Mouse (Mus musculus) liver, embryonic 14.5 days (tissue): Measurements from ENCODE around the gene Fras1.

Source experiments
- CTCF ChIP-seq: IDR thresholded peaks from 2 replicates; pipeline ENCODE4 v1.5.1; 2016; ENCODE audit warnings: antibody characterized with exemption, low read depth, control low read depth
- EP300 ChIP-seq: IDR thresholded peaks from 2 replicates; pipeline ENCODE4 v1.6.1; 2016; ENCODE audit warnings: antibody characterized with exemption, low read depth

DNA sequence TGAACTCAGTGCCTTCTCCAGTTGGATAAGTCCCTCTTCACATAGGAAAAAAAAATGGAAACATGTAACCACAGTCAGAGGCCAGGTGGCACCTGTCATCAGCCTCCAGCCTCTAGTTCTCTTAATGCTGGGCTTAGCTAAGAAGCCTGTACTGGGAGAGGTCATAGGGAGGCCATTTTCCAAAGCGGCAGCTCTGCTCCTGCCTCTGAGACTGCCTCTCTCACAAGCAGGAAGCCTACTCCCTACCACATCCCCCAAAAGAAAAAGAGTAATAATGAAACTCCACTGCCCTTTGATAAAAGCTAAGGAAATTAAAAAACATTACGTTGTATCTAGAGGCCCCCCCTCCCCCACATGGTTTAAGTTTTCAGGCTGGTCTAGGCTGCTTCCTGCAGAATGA is 309.0 kb downstream of the Fras1 start:
- no peak for TF ChIP-seq CTCF
- no peak for TF ChIP-seq EP300
